Mouse (Mus musculus) spleen, adult 2 months (tissue): ENCODE data around the gene Trim41.

ENCODE experiments used
- CTCF ChIP-seq: fragments of 200-500 bp; IDR thresholded peaks from 2 replicates; pipeline ENCODE4 v1.5.1; 2011; ENCODE audit warnings: mild to moderate bottlenecking, inconsistent platforms; ENCODE audit not compliant: insufficient read depth, insufficient read length, insufficient replicate concordance; ENCODE audit errors: extremely low read depth
- POLR2A ChIP-seq: fragments of 200-500 bp; IDR thresholded peaks from 2 replicates; pipeline ENCODE4 v1.6.1; 2011; ENCODE audit warnings: low read depth, low read length, inconsistent platforms

- no peak for TF ChIP-seq CTCF
- no peak for TF ChIP-seq POLR2A
Measured at GRCm38 (mm10) chr11:48831273-48831672, 14.1 kb upstream of the Trim41 start.
